Mouse (Mus musculus): ENCODE results near the gene Sppl2b. TPM values are rescaled to one million over a fixed set of nuclear protein-coding genes. Genes with fewer than 3 reads are reported as not detected.

Sppl2b gene
- 40.0 and 42.7 TPM in 2 replicates for polyA plus RNA-seq (2015; fragmentation: Nextera tagmentation; extraction: Ambion mirVana)

DNA sequence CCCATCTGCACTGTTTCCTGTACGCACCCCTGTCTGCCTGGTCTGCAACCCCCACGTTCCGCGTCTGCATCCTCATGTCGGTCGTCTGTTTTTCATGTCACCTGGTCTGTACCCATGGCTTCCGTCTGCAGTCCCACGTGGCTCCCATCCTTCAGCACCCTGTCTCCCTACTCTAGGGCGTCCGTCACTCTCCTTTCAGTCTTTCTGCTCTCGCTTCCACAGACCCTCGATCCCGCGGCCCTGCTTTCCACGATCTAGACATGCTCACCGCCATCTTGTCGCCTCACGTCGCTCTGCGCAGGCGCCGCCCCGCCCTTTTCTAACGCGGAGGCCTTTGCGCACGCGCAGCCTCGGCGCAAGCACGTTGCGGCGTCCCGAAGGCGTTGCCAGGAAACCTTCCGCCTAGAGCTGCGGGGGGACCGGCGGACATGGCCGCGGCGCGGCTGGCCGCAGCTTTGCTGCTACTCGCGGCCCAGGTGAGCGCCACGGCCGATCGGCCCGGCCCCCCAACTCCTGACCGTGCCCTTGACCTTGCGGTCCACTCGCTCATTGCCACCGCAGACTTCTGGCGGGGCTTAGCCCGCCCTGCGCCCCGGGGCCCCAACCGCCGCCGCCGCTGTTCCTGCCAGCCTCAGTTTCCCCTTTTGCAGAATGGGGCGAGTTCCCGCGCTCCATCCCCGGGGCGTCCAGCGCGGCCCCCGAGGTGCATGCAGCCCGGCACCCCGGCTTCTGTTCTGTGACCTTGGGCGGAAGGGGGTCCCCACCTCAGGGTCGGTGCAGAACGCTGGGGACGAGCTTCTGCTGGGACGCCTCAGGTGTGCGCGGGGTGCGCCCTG lies at the start of gene Sppl2b, which contains the start of gene Lsm7:
Sppl2b (plus strand) TSS at position 363 of the 836 bp plus-strand sequence.
Lsm7 (minus strand) TSS at position 297 of the 836 bp plus-strand sequence.
- H3K9me3 ChIP-seq (replicated peaks; ENCODE audit: control insufficient read depth, low read length): no peaks in the 10 kb centered on the region
- peaks cover 5% of the 10 kb centered on the region; the same call in 1 of the 2 replicates for H3K36me3 ChIP-seq (ENCODE audit: control insufficient read depth, insufficient read depth, low read length)
- peak; percentile 86 for ATAC-seq (ENCODE audit: insufficient read depth, low FRiP score)
- peaks cover 34% of the 10 kb centered on the region for H3K4me1 ChIP-seq (ENCODE audit: control insufficient read depth, insufficient read depth, low read length)
- H3K27ac ChIP-seq (ENCODE audit: low read length): peak within 1 kb of the TSS; percentile 5; the same call in 1 of the 2 replicates
- WGBS: under 1% methylated on average over 81 of the region's 81 CpGs
- H3K27me3 ChIP-seq (ENCODE audit: control insufficient read depth, insufficient read depth, low read length): no peaks in the 10 kb centered on the region
- peak within 1 kb of the TSS; percentile 90 for H3K4me3 ChIP-seq (replicated peaks; ENCODE audit: low read length)
- peak within 1 kb of the TSS; percentile 93 for H3K9ac ChIP-seq (ENCODE audit: low read length)
- H3K4me2 ChIP-seq (ENCODE audit: low read depth, low read length): peak within 1 kb of the TSS; percentile 98

- Histone ChIP-seq H3K4me2 (ENCODE audit: low read depth, low read length) (no peak overlapping the region), H3K4me1 (ENCODE audit: control insufficient read depth, insufficient read depth, low read length) (peaks cover 21% of the 10 kb centered on the region), H3K4me3 (replicated peaks; ENCODE audit: low read length) (no peak overlapping the region), H3K9ac (ENCODE audit: low read length) (peak overlapping the region; percentile 7; the same call in 1 of the 2 replicates), H3K27me3 (ENCODE audit: control insufficient read depth, insufficient read depth, low read length) (peaks cover 1% of the 10 kb centered on the region; the same call in 1 of the 2 replicates), H3K36me3 (ENCODE audit: control insufficient read depth, insufficient read depth, low read length) (peaks cover 26% of the 10 kb centered on the region), H3K27ac (ENCODE audit: low read length) (no peak overlapping the region), H3K9me3 (replicated peaks; ENCODE audit: control insufficient read depth, low read length) (no peaks in the 10 kb centered on the region)
- 81% methylated on average over 4 of the region's 5 CpGs for WGBS
- ATAC-seq (ENCODE audit: insufficient read depth, low FRiP score): no peak
Measured at GRCm38 (mm10) chr10:80805322-80805721, 49.8 kb upstream of the Sppl2b start.

DNA sequence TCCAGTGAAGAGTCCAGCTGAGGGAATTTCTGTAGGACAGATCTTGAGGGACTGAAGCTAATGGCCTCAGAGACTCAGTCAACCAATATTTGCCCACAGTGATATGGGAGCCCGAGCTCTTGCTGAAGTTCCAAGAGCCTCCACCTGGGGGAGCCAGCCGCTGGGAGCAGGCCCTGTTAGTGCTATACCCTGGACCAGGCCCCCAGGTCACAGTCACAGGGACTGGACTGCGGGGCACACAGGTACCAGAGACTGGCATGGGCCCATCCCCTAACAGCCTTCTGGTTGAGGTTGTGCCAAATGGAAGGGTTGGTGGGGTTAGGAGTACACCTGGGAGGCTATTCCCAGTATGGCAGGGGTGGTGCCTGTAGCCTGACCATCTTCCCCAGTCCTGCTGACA lies 49.1 kb upstream of the Sppl2b start:
- peaks cover 26% of the 10 kb centered on the region for H3K36me3 ChIP-seq (ENCODE audit: control insufficient read depth, insufficient read depth, low read length)
- peak; percentile 45 for ATAC-seq (ENCODE audit: insufficient read depth, low FRiP score)
- H3K4me1 ChIP-seq (ENCODE audit: control insufficient read depth, insufficient read depth, low read length): peaks cover 21% of the 10 kb centered on the region
- peak overlapping the region; percentile 7; the same call in 1 of the 2 replicates for H3K9ac ChIP-seq (ENCODE audit: low read length)
- no peak overlapping the region for H3K4me2 ChIP-seq (ENCODE audit: low read depth, low read length)
- WGBS: 13% methylated on average over 3 of the region's 3 CpGs
- H3K27me3 ChIP-seq (ENCODE audit: control insufficient read depth, insufficient read depth, low read length): peaks cover 3% of the 10 kb centered on the region; the same call in 1 of the 2 replicates
- no peaks in the 10 kb centered on the region for H3K9me3 ChIP-seq (replicated peaks; ENCODE audit: control insufficient read depth, low read length)
- no peak overlapping the region for H3K4me3 ChIP-seq (replicated peaks; ENCODE audit: low read length)
- no peak overlapping the region for H3K27ac ChIP-seq (ENCODE audit: low read length)

DNA sequence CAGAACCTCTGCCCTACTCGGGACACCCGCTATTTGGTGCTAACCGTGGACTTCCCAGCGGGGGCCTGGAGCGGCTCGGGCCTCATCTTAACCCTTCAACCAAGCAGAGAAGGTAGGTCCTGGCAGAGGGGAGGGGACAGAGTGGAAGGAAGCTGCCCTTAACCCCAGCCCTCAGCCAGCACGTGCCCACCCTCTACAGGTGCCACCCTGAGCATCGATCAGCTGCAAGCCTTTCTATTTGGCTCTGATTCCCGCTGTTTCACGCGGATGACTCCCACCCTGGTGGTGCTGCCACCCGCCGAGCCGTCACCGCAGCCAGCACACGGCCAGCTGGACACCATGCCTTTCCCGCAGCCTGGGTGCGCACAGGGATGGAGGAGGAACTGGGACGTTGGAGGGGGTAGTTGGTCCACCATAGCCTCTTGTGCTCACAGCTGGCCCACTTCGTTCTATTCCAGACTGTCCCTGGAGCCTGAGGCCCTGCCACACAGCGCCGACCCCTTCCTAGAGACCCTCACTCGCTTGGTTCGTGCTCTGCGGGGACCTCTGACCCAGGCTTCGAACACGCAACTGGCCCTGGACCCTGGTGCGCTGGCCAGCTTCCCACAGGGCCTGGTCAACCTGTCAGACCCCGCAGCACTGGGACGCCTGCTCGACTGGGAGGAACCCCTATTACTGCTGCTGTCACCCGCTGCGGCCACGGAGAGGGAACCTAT lies 48.6 kb upstream of the Sppl2b start:
- H3K27me3 ChIP-seq (ENCODE audit: control insufficient read depth, insufficient read depth, low read length): peaks cover 3% of the 10 kb centered on the region; the same call in 1 of the 2 replicates
- H3K4me2 ChIP-seq (ENCODE audit: low read depth, low read length): peak overlapping the region; percentile 94
- ATAC-seq (ENCODE audit: insufficient read depth, low FRiP score): no peak
- peak overlapping the region; percentile 76 for H3K27ac ChIP-seq (ENCODE audit: low read length)
- WGBS: 50% methylated on average over 34 of the region's 34 CpGs
- peak overlapping the region; percentile 51 for H3K4me3 ChIP-seq (replicated peaks; ENCODE audit: low read length)
- H3K9ac ChIP-seq (ENCODE audit: low read length): peak overlapping the region; percentile 77
- peaks cover 21% of the 10 kb centered on the region for H3K4me1 ChIP-seq (ENCODE audit: control insufficient read depth, insufficient read depth, low read length)
- peaks cover 26% of the 10 kb centered on the region for H3K36me3 ChIP-seq (ENCODE audit: control insufficient read depth, insufficient read depth, low read length)
- no peaks in the 10 kb centered on the region for H3K9me3 ChIP-seq (replicated peaks; ENCODE audit: control insufficient read depth, low read length)

DNA sequence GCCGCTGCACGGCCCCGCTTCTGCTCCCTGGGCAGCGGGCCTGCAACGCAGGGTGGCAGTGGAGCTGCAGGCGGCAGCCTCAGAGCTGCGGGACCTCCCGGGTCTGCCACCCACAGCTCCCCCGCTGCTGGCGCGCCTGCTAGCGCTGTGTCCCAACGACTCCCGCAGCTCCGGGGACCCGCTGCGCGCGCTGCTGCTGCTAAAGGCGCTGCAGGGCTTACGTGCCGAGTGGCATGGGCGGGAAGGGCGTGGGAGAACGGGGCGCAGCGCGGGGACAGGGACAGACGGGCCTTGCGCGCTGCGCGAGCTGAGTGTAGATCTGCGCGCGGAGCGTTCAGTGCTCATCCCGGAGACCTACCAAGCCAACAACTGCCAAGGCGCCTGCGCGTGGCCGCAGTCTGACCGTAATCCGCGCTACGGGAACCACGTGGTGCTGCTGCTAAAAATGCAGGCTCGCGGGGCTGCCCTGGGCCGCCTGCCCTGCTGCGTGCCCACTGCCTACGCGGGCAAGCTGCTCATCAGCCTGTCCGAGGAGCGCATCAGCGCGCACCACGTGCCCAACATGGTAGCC lies 47.9 kb upstream of the Sppl2b start:
- WGBS: under 1% methylated on average over 58 of the region's 58 CpGs
- Histone ChIP-seq H3K4me1 (ENCODE audit: control insufficient read depth, insufficient read depth, low read length) (peaks cover 21% of the 10 kb centered on the region), H3K36me3 (ENCODE audit: control insufficient read depth, insufficient read depth, low read length) (peaks cover 26% of the 10 kb centered on the region), H3K9ac (ENCODE audit: low read length) (peak overlapping the region; percentile 77), H3K4me2 (ENCODE audit: low read depth, low read length) (peak overlapping the region; percentile 94), H3K9me3 (replicated peaks; ENCODE audit: control insufficient read depth, low read length) (no peaks in the 10 kb centered on the region), H3K4me3 (replicated peaks; ENCODE audit: low read length) (peak overlapping the region; percentile 51), H3K27ac (ENCODE audit: low read length) (peak overlapping the region; percentile 76), H3K27me3 (ENCODE audit: control insufficient read depth, insufficient read depth, low read length) (peaks cover 3% of the 10 kb centered on the region; the same call in 1 of the 2 replicates)
- peak; percentile 67 for ATAC-seq (ENCODE audit: insufficient read depth, low FRiP score)

GRCm38 (mm10) chr10:80808099-80808984 lies 46.7 kb upstream of the Sppl2b start:
- H3K4me2 ChIP-seq (ENCODE audit: low read depth, low read length): peak overlapping the region; percentile 19
- H3K27me3 ChIP-seq (ENCODE audit: control insufficient read depth, insufficient read depth, low read length): peaks cover 3% of the 10 kb centered on the region; the same call in 1 of the 2 replicates
- 22% methylated on average over 40 of the region's 40 CpGs for WGBS
- H3K4me1 ChIP-seq (ENCODE audit: control insufficient read depth, insufficient read depth, low read length): peaks cover 21% of the 10 kb centered on the region
- no peaks in the 10 kb centered on the region for H3K9me3 ChIP-seq (replicated peaks; ENCODE audit: control insufficient read depth, low read length)
- peak overlapping the region; percentile 17 for H3K4me3 ChIP-seq (replicated peaks; ENCODE audit: low read length)
- peaks cover 15% of the 10 kb centered on the region; the same call in 1 of the 2 replicates for H3K36me3 ChIP-seq (ENCODE audit: control insufficient read depth, insufficient read depth, low read length)
- ATAC-seq (ENCODE audit: insufficient read depth, low FRiP score): no peak
- H3K9ac ChIP-seq (ENCODE audit: low read length): peak overlapping the region; percentile 22
- H3K27ac ChIP-seq (ENCODE audit: low read length): no peak overlapping the region

GRCm38 (mm10) chr10:80808985-80809632 lies 46.0 kb upstream of the Sppl2b start:
- peaks cover 21% of the 10 kb centered on the region for H3K4me1 ChIP-seq (ENCODE audit: control insufficient read depth, insufficient read depth, low read length)
- 0 out of 2 replicates have a peak overlapping the region, but pooled peaks have one; percentile 17 for H3K4me3 ChIP-seq (replicated peaks; ENCODE audit: low read length)
- no peak overlapping the region for H3K27ac ChIP-seq (ENCODE audit: low read length)
- peaks cover 8% of the 10 kb centered on the region; the same call in 1 of the 2 replicates for H3K36me3 ChIP-seq (ENCODE audit: control insufficient read depth, insufficient read depth, low read length)
- H3K4me2 ChIP-seq (ENCODE audit: low read depth, low read length): peak overlapping the region; percentile 19
- WGBS: 10% methylated on average over 18 of the region's 18 CpGs
- H3K9ac ChIP-seq (ENCODE audit: low read length): peak overlapping the region; percentile 22
- H3K9me3 ChIP-seq (replicated peaks; ENCODE audit: control insufficient read depth, low read length): no peaks in the 10 kb centered on the region
- H3K27me3 ChIP-seq (ENCODE audit: control insufficient read depth, insufficient read depth, low read length): peaks cover 3% of the 10 kb centered on the region; the same call in 1 of the 2 replicates
- ATAC-seq (ENCODE audit: insufficient read depth, low FRiP score): no peak

All from stomach, embryonic 16.5 days (tissue).